Mouse (Mus musculus) small intestine, adult 2 months (tissue): ENCODE measurements around the gene Rngtt. TPM values are rescaled to one million over a fixed set of nuclear protein-coding genes. Genes with fewer than 3 reads are reported as not detected.

Source experiments
- H3K27ac ChIP-seq: fragments of 200-500 bp; 2 replicates; pipeline ENCODE4 v1.5.1; 2012; ENCODE audit warnings: low read depth, low read length, control low read depth, inconsistent platforms; ENCODE audit not compliant: insufficient read depth
- H3K27me3 ChIP-seq: fragments of 200-500 bp; 2 replicates; pipeline ENCODE4 v1.6.1; 2012; ENCODE audit warnings: mild to moderate bottlenecking, moderate library complexity, low read length, inconsistent platforms; ENCODE audit not compliant: control insufficient read depth, insufficient read depth
- H3K36me3 ChIP-seq: fragments of 200-500 bp; 2 replicates; pipeline ENCODE4 v1.6.1; 2012; ENCODE audit warnings: mild to moderate bottlenecking, low read length, control low read depth, inconsistent platforms; ENCODE audit not compliant: control insufficient read depth, insufficient read depth
- H3K4me1 ChIP-seq: fragments of 200-500 bp; 2 replicates; pipeline ENCODE4 v1.6.1; 2012; ENCODE audit warnings: low read length, inconsistent platforms, mixed read lengths; ENCODE audit not compliant: control insufficient read depth, insufficient read depth, insufficient read length
- H3K4me3 ChIP-seq: fragments of 200-500 bp; 2 replicates; pipeline ENCODE4 v1.5.1; 2012; ENCODE audit warnings: low read depth, mild to moderate bottlenecking, control low read depth, inconsistent platforms, low read length, moderate library complexity
- CTCF ChIP-seq: fragments of 200-500 bp; IDR thresholded peaks from 2 replicates; pipeline ENCODE4 v1.5.1; 2012; ENCODE audit warnings: low read depth, mild to moderate bottlenecking, control low read depth, inconsistent platforms, low read length, moderate library complexity, mixed read lengths; ENCODE audit not compliant: insufficient replicate concordance, insufficient read length; ENCODE audit errors: extremely low read depth
- POLR2A ChIP-seq: fragments of 200-500 bp; IDR thresholded peaks from 2 replicates; pipeline ENCODE4 v1.6.1; 2012; ENCODE audit warnings: low read depth, mild to moderate bottlenecking, control low read depth, inconsistent platforms, low read length, moderate library complexity
- whole genome bisulfite sequencing: fragments of 180-500 bp; shearing (Covaris S2); methylation state at CpG from one replicate; pipeline ENCODE4 v1.1.7; 2018; 5-methylcytosine and 5-hydroxymethylcytosine counted together
- polyA plus RNA-seq: library from polyadenylated mRNA; depleted of rRNA; stranded (reverse); fragments of >200 nt; gene quantifications from 2 replicates; pipeline ENCODE4 v1.2.3, GENCODE M21; 2012

The Rngtt gene
- polyA plus RNA-seq, 1 experiment: 1.5 TPM

DNA sequence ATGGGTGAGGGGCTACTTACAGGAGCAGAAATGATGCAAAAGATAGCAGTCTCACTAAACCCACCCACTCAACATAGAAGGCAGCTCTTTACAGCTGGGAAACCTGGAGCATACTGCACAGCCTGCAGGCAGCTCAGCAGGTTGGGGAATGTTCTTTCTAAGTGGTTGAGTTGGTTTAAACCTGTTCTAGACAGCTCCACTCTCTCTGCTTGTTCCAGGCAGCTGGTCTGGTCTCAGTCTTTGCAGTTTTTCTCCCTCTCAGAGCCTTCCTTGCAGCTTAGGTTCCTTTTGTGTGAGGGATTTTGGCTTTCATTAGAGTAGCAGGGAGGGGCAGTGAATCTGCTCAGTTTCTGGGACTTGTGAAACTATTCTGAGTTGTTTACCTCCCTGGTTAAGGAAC lies 67.5 kb downstream of the Rngtt start:
- Histone ChIP-seq H3K4me1 (no peaks in the 10 kb centered on the region), H3K27me3 (no peaks in the 10 kb centered on the region), H3K4me3 (no peak overlapping the region), H3K36me3 (no peaks in the 10 kb centered on the region; the same call in 1 of the 2 replicates), H3K27ac (no peak overlapping the region)
- TF ChIP-seq POLR2A (no peak), CTCF (no peak)

DNA sequence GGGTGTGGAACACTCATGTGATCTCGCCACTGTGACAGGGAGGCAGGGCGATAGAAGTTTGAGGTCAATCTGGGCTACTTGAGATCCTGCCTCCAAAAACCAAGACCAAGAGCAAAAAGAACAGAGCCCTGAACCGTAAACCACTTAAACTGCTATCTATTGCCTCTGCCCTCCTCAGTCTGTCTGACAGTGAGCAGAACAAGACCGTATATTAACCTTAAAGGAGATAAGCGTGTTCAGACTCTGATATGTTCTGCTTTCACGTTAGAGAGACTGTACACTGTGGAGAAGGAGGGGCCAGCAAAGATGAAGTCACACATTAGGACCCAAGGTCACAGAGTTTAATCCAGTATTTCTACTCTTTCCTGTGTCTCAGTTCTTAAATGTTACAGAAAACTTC lies 68.8 kb downstream of the Rngtt start:
- 69% methylated on average over 6 of the region's 6 CpGs for WGBS
- H3K27me3 ChIP-seq: no peaks in the 10 kb centered on the region
- H3K4me3 ChIP-seq: no peak overlapping the region
- H3K36me3 ChIP-seq: peaks cover 3% of the 10 kb centered on the region; the same call in 1 of the 2 replicates
- H3K4me1 ChIP-seq: no peaks in the 10 kb centered on the region
- H3K27ac ChIP-seq: no peak overlapping the region
- TF ChIP-seq POLR2A (no peak), CTCF (no peak)

DNA sequence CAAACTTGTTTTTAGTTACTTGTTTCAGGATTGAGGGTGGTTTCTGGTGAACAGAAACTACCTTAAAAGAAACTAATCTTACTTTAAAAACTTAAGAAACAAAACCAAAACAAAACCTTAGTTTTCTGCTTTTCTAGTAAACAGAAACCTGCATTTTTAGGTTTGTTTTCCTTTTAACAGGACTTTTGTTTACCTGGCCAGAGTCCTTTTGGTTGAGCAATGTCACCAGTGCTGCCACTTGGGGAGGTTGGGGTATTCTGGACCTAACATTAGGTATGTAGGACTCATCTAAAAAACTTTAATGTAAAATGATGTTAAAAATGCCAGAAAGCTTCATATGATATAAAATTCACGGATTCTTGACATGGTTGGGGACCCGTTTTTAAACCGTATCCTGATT lies 78.8 kb downstream of the Rngtt start:
- Histone ChIP-seq H3K4me3 (no peak overlapping the region), H3K27ac (no peak overlapping the region), H3K4me1 (no peaks in the 10 kb centered on the region), H3K36me3 (peaks cover 8% of the 10 kb centered on the region), H3K27me3 (no peaks in the 10 kb centered on the region)
- no peak for TF ChIP-seq POLR2A
- no peak for TF ChIP-seq CTCF
- 95% methylated on average over 3 of the region's 3 CpGs for WGBS

DNA sequence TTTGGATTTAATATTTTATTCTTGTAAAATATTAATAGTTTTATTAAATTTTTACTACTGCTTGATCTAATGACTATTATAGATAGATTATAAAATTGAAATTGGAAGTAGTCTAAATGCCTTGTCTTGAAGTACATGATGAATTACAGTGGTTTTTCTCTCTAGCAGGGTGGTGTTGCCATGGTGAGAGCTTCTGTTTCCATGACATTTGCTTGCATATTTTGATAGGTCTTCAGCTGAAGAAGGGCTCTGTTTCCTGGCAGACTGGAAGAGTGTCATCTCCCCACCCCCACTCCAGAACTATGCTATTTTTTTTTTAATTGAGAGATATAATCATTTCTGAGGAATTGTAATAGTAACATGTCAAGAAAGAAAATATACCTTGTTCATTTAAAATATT lies 80.5 kb downstream of the Rngtt start:
- H3K27me3 ChIP-seq: no peaks in the 10 kb centered on the region

DNA sequence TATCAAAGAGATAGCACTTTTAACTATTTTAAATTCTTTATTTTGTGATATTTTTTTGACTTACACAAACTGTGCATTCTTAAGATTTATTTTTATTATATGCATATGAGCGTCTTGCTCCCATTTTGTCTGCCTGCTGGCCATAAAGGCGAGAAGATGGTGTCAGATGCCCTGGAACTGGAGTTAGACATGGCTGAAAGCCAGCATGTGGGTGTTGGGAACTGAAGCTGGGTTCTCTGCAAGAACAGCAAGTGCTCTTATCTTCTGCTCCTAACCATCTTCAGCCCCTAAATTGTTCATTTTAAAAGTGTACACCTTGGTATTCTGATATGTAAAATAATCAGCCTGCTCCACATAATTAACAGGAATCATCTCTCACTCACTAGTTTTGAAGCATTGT lies 83.3 kb downstream of the Rngtt start:
- no peak overlapping the region for H3K27ac ChIP-seq
- TF ChIP-seq POLR2A (no peak), CTCF (no peak)
- 84% methylated on average over 2 of the region's 2 CpGs for WGBS
- no peaks in the 10 kb centered on the region for H3K27me3 ChIP-seq
- H3K4me3 ChIP-seq: no peak overlapping the region
- peaks cover 8% of the 10 kb centered on the region for H3K36me3 ChIP-seq
- H3K4me1 ChIP-seq: no peaks in the 10 kb centered on the region

More for the DNA sequence above, 80.5 kb downstream of the Rngtt start:
- Histone ChIP-seq H3K4me1 (no peaks in the 10 kb centered on the region), H3K4me3 (no peak overlapping the region), H3K27ac (no peak overlapping the region), H3K36me3 (peaks cover 8% of the 10 kb centered on the region)
- no peak for TF ChIP-seq CTCF
- no peak for TF ChIP-seq POLR2A

DNA sequence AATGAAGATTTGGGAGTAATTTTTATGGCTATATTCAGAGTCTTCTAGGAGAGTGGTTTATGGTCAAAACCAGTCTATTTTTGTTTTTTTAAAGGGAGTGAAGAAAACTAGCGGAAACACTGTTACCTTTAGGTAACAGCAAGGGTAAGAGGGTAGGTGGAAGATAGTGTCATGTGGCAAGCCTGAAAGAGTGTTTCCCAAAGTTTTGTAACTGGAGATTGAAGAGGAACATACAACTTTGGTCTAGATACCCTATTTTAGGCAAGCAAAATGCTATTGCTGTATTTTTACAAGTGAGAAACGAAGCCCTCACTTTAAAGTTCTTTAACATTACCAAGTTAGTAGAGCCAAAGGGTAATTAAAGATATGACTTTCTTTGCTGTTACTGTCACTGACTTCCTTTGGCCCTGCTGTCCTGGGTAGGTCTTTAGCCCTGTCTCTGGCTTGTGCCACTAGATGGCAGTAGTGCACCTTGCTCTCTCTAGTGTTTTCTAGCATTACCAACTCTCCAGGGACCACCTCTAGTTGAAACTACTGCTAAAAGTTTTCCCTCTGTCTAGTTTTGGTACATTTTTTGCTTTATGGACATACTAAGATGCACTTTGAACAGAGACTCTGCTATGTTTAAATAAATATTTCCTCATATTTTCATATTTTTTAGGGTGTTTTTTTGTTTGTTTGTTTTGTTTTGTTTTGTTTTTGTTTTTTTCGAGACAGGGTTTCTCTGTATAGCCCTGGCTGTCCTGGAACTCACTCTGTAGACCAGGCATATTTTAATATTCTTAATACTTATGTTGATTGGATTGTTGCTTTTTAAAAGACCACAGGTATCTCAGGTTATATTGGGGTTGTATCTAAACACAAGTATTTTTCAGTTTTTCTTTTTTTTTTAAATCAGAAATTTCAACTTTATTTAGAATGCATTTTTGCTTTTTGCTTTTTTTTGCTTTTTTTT lies 86.4 kb downstream of the Rngtt start:
- H3K27me3 ChIP-seq: no peaks in the 10 kb centered on the region
- 57% methylated on average over 3 of the region's 3 CpGs for WGBS
- peak; percentile 77; the same call in 1 of the 2 replicates for TF ChIP-seq CTCF
- TF ChIP-seq POLR2A: no peak

DNA sequence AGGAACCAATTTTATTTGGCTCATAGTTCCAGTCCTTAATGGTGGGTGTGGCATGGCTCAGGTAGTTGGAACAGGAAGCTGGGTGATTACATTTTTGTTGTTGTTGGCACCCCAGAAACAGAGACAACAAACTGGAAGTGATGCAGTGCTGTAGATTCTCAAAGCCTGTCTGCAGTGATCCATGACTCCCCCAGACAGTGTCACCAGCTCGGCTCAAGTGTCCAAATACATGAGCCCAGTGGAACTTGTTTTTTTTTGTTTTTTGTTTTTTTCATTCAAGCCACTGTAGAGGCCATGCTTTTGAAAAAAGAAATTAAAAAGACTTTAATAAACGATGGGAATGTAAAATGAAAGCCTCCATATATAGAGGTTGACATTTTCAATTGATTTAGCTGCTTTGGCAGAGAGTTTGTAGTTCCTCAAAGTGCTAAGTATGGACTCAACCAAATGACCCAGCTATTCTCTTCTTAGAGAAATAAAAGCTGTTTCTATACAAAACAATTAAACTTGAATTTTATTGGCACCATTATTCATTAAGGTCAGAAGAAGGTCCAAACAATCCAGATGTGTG lies 95.7 kb downstream of the Rngtt start:
- Histone ChIP-seq H3K27ac (no peak overlapping the region), H3K27me3 (no peaks in the 10 kb centered on the region), H3K4me3 (no peak overlapping the region), H3K4me1 (no peaks in the 10 kb centered on the region), H3K36me3 (peaks cover 7% of the 10 kb centered on the region)
- no peak for TF ChIP-seq POLR2A
- TF ChIP-seq CTCF: no peak
- 83% methylated on average over 2 of the region's 2 CpGs for WGBS

More for the DNA sequence above, 86.4 kb downstream of the Rngtt start:
- no peak overlapping the region for H3K4me3 ChIP-seq
- H3K27ac ChIP-seq: no peak overlapping the region
- no peaks in the 10 kb centered on the region for H3K4me1 ChIP-seq
- peaks cover 5% of the 10 kb centered on the region for H3K36me3 ChIP-seq
